Mouse (Mus musculus) MEL (cell line): ENCODE data around the gene Notch4. TPM values are rescaled to one million over a fixed set of nuclear protein-coding genes. Genes with fewer than 3 reads are reported as not detected.

ENCODE experiments used
- DNase-seq: peaks from one replicate; pipeline ENCODE4 v3.0.0; 2011; ENCODE audit warnings: low read depth, low spot score
- H3K27ac ChIP-seq: 2 replicates; pipeline ENCODE4 v1.5.1; 2012; ENCODE audit warnings: low read depth, mild to moderate bottlenecking, control low read depth, low read length, moderate library complexity; ENCODE audit not compliant: control insufficient read depth
- H3K27me3 ChIP-seq, 2 experiments: fragments of 150-350 bp in 1 of 2; sonication (generic) in 1 of 2; 2 replicates each; pipeline ENCODE4 v1.6.1; 2012; ENCODE audit warnings: low read length in 2 of 2, mild to moderate bottlenecking in 2 of 2, improper control_type of control experiment in 1 of 2, moderate library complexity in 1 of 2; ENCODE audit not compliant: insufficient read depth in 2 of 2, control insufficient read depth in 1 of 2
- H3K36me3 ChIP-seq, 2 experiments: 2 replicates each; pipeline ENCODE4 v1.6.1; 2012 to 2014; ENCODE audit warnings: low read length in 2 of 2, improper control_type of control experiment in 1 of 2, inconsistent platforms in 1 of 2, mild to moderate bottlenecking in 1 of 2; ENCODE audit not compliant: insufficient read depth in 2 of 2, control insufficient read depth in 1 of 2
- H3K4me1 ChIP-seq, 2 experiments: fragments of 150-350 bp in 1 of 2; sonication (generic) in 1 of 2; 2 replicates each; pipeline ENCODE4 v1.6.1; 2012; ENCODE audit warnings: low read length in 2 of 2, improper control_type of control experiment in 1 of 2, mild to moderate bottlenecking in 1 of 2; ENCODE audit not compliant: insufficient read depth in 2 of 2, control insufficient read depth in 1 of 2
- H3K4me3 ChIP-seq, 2 experiments: fragments of 150-350 bp in 1 of 2; sonication (generic) in 1 of 2; 2 replicates each; pipeline ENCODE4 v1.5.1; 2012; ENCODE audit warnings: low read depth in 2 of 2, low read length in 2 of 2, mild to moderate bottlenecking in 2 of 2, moderate library complexity in 2 of 2, control low read depth in 1 of 2, improper control_type of control experiment in 1 of 2; ENCODE audit not compliant: control insufficient read depth in 1 of 2, insufficient read depth in 1 of 2
- H3K79me2 ChIP-seq: 2 replicates; pipeline ENCODE4 v1.6.1; 2012; ENCODE audit warnings: mild to moderate bottlenecking, low read length, moderate library complexity; ENCODE audit not compliant: control insufficient read depth, poor library complexity, insufficient read depth
- H3K9ac ChIP-seq: 2 replicates; pipeline ENCODE4 v1.6.1; 2012; ENCODE audit warnings: low read depth, mild to moderate bottlenecking, control low read depth, low read length, moderate library complexity; ENCODE audit not compliant: control insufficient read depth, poor library complexity, severe bottlenecking
- H3K9me3 ChIP-seq: fragments of 150-350 bp; sonication (generic); replicated peaks from 2 replicates; pipeline ENCODE4 v1.6.1; 2012; ENCODE audit warnings: mild to moderate bottlenecking, low read length, improper control_type of control experiment, moderate library complexity; ENCODE audit not compliant: insufficient read depth
- BHLHE40 ChIP-seq: IDR thresholded peaks from 2 replicates; pipeline ENCODE4 v1.6.1; 2012; ENCODE audit warnings: low read depth, mild to moderate bottlenecking, inconsistent platforms, low read length, improper control_type of control experiment, borderline replicate concordance
- CHD1 ChIP-seq: IDR thresholded peaks from 2 replicates; pipeline ENCODE4 v1.6.1; 2012; ENCODE audit warnings: low read depth, mild to moderate bottlenecking, inconsistent platforms, low read length, improper control_type of control experiment
- CHD2 ChIP-seq: IDR thresholded peaks from 2 replicates; pipeline ENCODE4 v1.6.1; 2011; ENCODE audit warnings: low read length, improper control_type of control experiment
- CTCF ChIP-seq, 3 experiments: IDR thresholded peaks in 2 of 3; conservative IDR thresholded peaks in 1 of 3; 2 replicates each; pipeline ENCODE4 v1.5.1; 2011 to 2012; ENCODE audit warnings: low read length in 3 of 3, low read depth in 2 of 3, mild to moderate bottlenecking in 2 of 3, improper control_type of control experiment in 1 of 3, inconsistent platforms in 1 of 3, mixed read lengths in 1 of 3, moderate library complexity in 1 of 3; ENCODE audit not compliant: control insufficient read depth in 1 of 3, insufficient read depth in 1 of 3, poor library complexity in 1 of 3, severe bottlenecking in 1 of 3
- E2F4 ChIP-seq: IDR thresholded peaks from 2 replicates; pipeline ENCODE4 v1.6.1; 2011; ENCODE audit warnings: low read depth, low read length, improper control_type of control experiment, borderline replicate concordance
- ELF1 ChIP-seq: IDR thresholded peaks from 2 replicates; pipeline ENCODE4 v1.6.1; 2014; ENCODE audit warnings: low read depth, mild to moderate bottlenecking, inconsistent platforms, low read length, improper control_type of control experiment, moderate library complexity
- EP300 ChIP-seq, 2 experiments: IDR thresholded peaks; 2 replicates each; pipeline ENCODE4 v1.6.1; 2011; ENCODE audit warnings: improper control_type of control experiment in 2 of 2, low read length in 2 of 2, low read depth in 1 of 2, mild to moderate bottlenecking in 1 of 2
- ETS1 ChIP-seq: IDR thresholded peaks from 2 replicates; pipeline ENCODE4 v1.6.1; 2012; ENCODE audit warnings: low read depth, mild to moderate bottlenecking, inconsistent platforms, low read length, improper control_type of control experiment, moderate library complexity
- GABPA ChIP-seq: IDR thresholded peaks from 2 replicates; pipeline ENCODE4 v1.6.1; 2012; ENCODE audit warnings: low read depth, mild to moderate bottlenecking, inconsistent platforms, low read length, improper control_type of control experiment, moderate library complexity
- GATA1 ChIP-seq: IDR thresholded peaks from 2 replicates; pipeline ENCODE4 v1.6.1; 2011; ENCODE audit warnings: low read depth, low read length, improper control_type of control experiment
- HCFC1 ChIP-seq: IDR thresholded peaks from 2 replicates; pipeline ENCODE4 v1.6.1; 2012; ENCODE audit warnings: low read depth, mild to moderate bottlenecking, inconsistent platforms, low read length, improper control_type of control experiment, moderate library complexity
- JUND ChIP-seq: IDR thresholded peaks from 2 replicates; pipeline ENCODE4 v1.6.1; 2011; ENCODE audit warnings: low read depth, mild to moderate bottlenecking, improper control_type of control experiment, low read length
- KAT2A ChIP-seq: conservative IDR thresholded peaks from 2 replicates; pipeline ENCODE4 v1.6.1; 2012; ENCODE audit warnings: low read depth, low read length, improper control_type of control experiment, inconsistent platforms
- MAFK ChIP-seq: IDR thresholded peaks from 2 replicates; pipeline ENCODE4 v1.6.1; 2011; ENCODE audit warnings: low read depth, mild to moderate bottlenecking, low read length, improper control_type of control experiment, borderline replicate concordance
- MAX ChIP-seq: IDR thresholded peaks from 2 replicates; pipeline ENCODE4 v1.6.1; 2011; ENCODE audit warnings: low read length, improper control_type of control experiment
- MAZ ChIP-seq: IDR thresholded peaks from 2 replicates; pipeline ENCODE4 v1.6.1; 2012; ENCODE audit warnings: low read depth, mild to moderate bottlenecking, inconsistent platforms, low read length, improper control_type of control experiment
- MEF2A ChIP-seq: IDR thresholded peaks from 2 replicates; pipeline ENCODE4 v1.6.1; 2014; ENCODE audit warnings: low read depth, mild to moderate bottlenecking, inconsistent platforms, low read length, improper control_type of control experiment; ENCODE audit not compliant: poor library complexity, insufficient replicate concordance, severe bottlenecking; ENCODE audit errors: extremely low read depth
- MXI1 ChIP-seq: IDR thresholded peaks from 2 replicates; pipeline ENCODE4 v1.6.1; 2011; ENCODE audit warnings: mild to moderate bottlenecking, low read depth, low read length, improper control_type of control experiment
- MYB ChIP-seq: IDR thresholded peaks from 2 replicates; pipeline ENCODE4 v1.6.1; 2011; ENCODE audit warnings: mild to moderate bottlenecking, low read depth, low read length, improper control_type of control experiment
- MYC ChIP-seq: IDR thresholded peaks from 2 replicates; pipeline ENCODE4 v1.6.1; 2011; ENCODE audit warnings: low read depth, mild to moderate bottlenecking, low read length, improper control_type of control experiment, moderate library complexity
- NELFE ChIP-seq: IDR thresholded peaks from 2 replicates; pipeline ENCODE4 v1.6.1; 2011; ENCODE audit warnings: low read depth, low read length, improper control_type of control experiment
- NRF1 ChIP-seq: IDR thresholded peaks from 2 replicates; pipeline ENCODE4 v1.6.1; 2014; ENCODE audit warnings: low read depth, mild to moderate bottlenecking, inconsistent platforms, low read length, improper control_type of control experiment, moderate library complexity; ENCODE audit not compliant: poor library complexity, insufficient read depth, severe bottlenecking
- POLR2A ChIP-seq, 2 experiments: IDR thresholded peaks; 2 replicates each; pipeline ENCODE4 v1.6.1; 2011 to 2012; ENCODE audit warnings: low read length in 2 of 2, mild to moderate bottlenecking in 2 of 2, control low read depth in 1 of 2, improper control_type of control experiment in 1 of 2, low read depth in 1 of 2, moderate library complexity in 1 of 2; ENCODE audit not compliant: control insufficient read depth in 1 of 2, insufficient read depth in 1 of 2, poor library complexity in 1 of 2
- POLR2AphosphoS2 ChIP-seq: IDR thresholded peaks from 2 replicates; pipeline ENCODE4 v1.6.1; 2011; ENCODE audit warnings: low read length, improper control_type of control experiment
- POLR2AphosphoS5 ChIP-seq: IDR thresholded peaks from 2 replicates; pipeline ENCODE4 v1.6.1; 2012; ENCODE audit warnings: low read depth, borderline replicate concordance, mild to moderate bottlenecking, inconsistent platforms, low read length, moderate library complexity, mixed read lengths
- RCOR1 ChIP-seq: IDR thresholded peaks from 2 replicates; pipeline ENCODE4 v1.6.1; 2012; ENCODE audit warnings: low read depth, mild to moderate bottlenecking, inconsistent platforms, low read length, improper control_type of control experiment
- SIN3A ChIP-seq: IDR thresholded peaks from 2 replicates; pipeline ENCODE4 v1.6.1; 2012; ENCODE audit warnings: low read length, improper control_type of control experiment, inconsistent platforms
- SMC3 ChIP-seq: IDR thresholded peaks from 2 replicates; pipeline ENCODE4 v1.6.1; 2011; ENCODE audit warnings: low read depth, low read length, improper control_type of control experiment
- TAL1 ChIP-seq: IDR thresholded peaks from 2 replicates; pipeline ENCODE4 v1.6.1; 2012; ENCODE audit warnings: mild to moderate bottlenecking, inconsistent platforms, low read length, moderate library complexity, mixed read lengths
- TBP ChIP-seq: IDR thresholded peaks from 2 replicates; pipeline ENCODE4 v1.8.0; 2011; ENCODE audit warnings: low read depth, low read length, improper control_type of control experiment
- TCF12 ChIP-seq: IDR thresholded peaks from 2 replicates; pipeline ENCODE4 v1.6.1; 2014; ENCODE audit warnings: low read depth, mild to moderate bottlenecking, inconsistent platforms, low read length, improper control_type of control experiment, moderate library complexity
- UBTF ChIP-seq: IDR thresholded peaks from 2 replicates; pipeline ENCODE4 v1.6.1; 2012; ENCODE audit warnings: low read depth, mild to moderate bottlenecking, inconsistent platforms, low read length, improper control_type of control experiment, moderate library complexity, borderline replicate concordance; ENCODE audit not compliant: insufficient read depth
- USF1 ChIP-seq: IDR thresholded peaks from 2 replicates; pipeline ENCODE4 v1.6.1; 2014; ENCODE audit warnings: low read depth, mild to moderate bottlenecking, inconsistent platforms, low read length, improper control_type of control experiment, moderate library complexity
- ZC3H11A ChIP-seq: IDR thresholded peaks from 2 replicates; pipeline ENCODE4 v1.6.1; 2012; ENCODE audit warnings: low read depth, mild to moderate bottlenecking, inconsistent platforms, low read length, improper control_type of control experiment
- ZKSCAN1 ChIP-seq: IDR thresholded peaks from 2 replicates; pipeline ENCODE4 v1.6.1; 2012; ENCODE audit warnings: low read depth, mild to moderate bottlenecking, inconsistent platforms, low read length, improper control_type of control experiment, moderate library complexity
- ZMIZ1 ChIP-seq: IDR thresholded peaks from 2 replicates; pipeline ENCODE4 v1.6.1; 2012; ENCODE audit warnings: low read depth, mild to moderate bottlenecking, inconsistent platforms, low read length, improper control_type of control experiment, moderate library complexity
- ZNF384 ChIP-seq: IDR thresholded peaks from 2 replicates; pipeline ENCODE4 v1.6.1; 2012; ENCODE audit warnings: low read depth, mild to moderate bottlenecking, inconsistent platforms, low read length, improper control_type of control experiment
- polyA plus RNA-seq, 2 experiments: library from polyadenylated mRNA; stranded (reverse) in 1 of 2; unstranded in 1 of 2; fragments of >175 nt in 1 of 2; fragments of >200 nt in 1 of 2; gene quantifications; 2 replicates each; pipeline versions ENCODE4 v1.2.1 to v1.2.4; 2012; ENCODE audit warnings: low replicate concordance in 2 of 2, low read depth in 1 of 2; ENCODE audit not compliant: insufficient read length in 2 of 2, insufficient read depth in 1 of 2, missing spikeins in 1 of 2
- total RNA-seq: library from RNA; depleted of rRNA; stranded (reverse); fragments of 300-350 nt; gene quantifications from 2 replicates; pipeline ENCODE4 v1.2.3, GENCODE M21; 2012

Gene Notch4
- total and polyA plus RNA-seq, 3 experiments: 0.15 to 21.9 (median 0.33) TPM

DNA sequence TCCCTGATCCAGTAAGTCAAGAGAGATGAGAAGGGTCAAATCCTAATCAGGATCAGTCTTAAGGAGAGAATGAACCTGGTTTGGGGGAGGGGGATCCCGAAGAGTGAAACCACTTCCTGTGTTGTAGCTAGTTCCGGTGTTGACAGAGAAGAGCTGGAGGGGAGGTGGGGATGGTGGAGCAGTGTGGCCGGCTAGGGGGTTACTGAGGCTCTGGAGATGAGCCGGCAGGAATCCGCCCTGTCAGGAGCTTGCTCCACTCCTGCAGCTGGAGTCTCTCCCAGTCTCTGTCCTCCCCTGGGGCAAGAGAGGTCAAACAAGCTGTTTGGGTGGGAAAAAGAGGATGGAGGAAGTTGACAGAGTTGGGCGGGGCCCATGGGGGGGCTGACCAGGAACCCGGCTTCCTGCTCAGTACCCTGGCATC, 25.6 kb downstream of the Notch4 start, which contains the start of gene Gpsm3:
Gene Gpsm3 (plus strand): TSS at position 126 of the 421 bp plus-strand sequence.
- Histone ChIP-seq H3K4me3 (peak within 1 kb of the TSS; percentile 31 to 78), H3K9ac (peak within 1 kb of the TSS; percentile 89), H3K27me3 (no peaks in the 10 kb centered on the region), H3K36me3 (peaks cover 0 to 27% of the 10 kb centered on the region in 2 experiments; a peak in 2 of 4 replicates), H3K9me3 (no peaks in the 10 kb centered on the region), H3K4me1 (peaks cover 11 to 40% of the 10 kb centered on the region in 2 experiments), H3K79me2 (peaks cover 16% of the 10 kb centered on the region), H3K27ac (peak within 1 kb of the TSS; percentile 41)
- DNase-seq: peak; percentile 71
- no peak for TF ChIP-seq CHD1
- TF ChIP-seq MYC: no peak
- TF ChIP-seq KAT2A: no peak
- peak; percentile 57 for TF ChIP-seq SIN3A
- TF ChIP-seq NELFE: peak; percentile 31; the same call in 1 of the 2 replicates
- TF ChIP-seq CHD2: no peak; the same call in 1 of the 2 replicates
- no peak for TF ChIP-seq ZKSCAN1
- TF ChIP-seq NRF1: no peak
- no peak for TF ChIP-seq RCOR1
- peak; percentile 24; the same call in 1 of the 2 replicates for TF ChIP-seq ETS1
- no peak for TF ChIP-seq BHLHE40
- no peak for TF ChIP-seq MYB
- peak; percentile 15 to 51; a peak in 1 of 4 replicates for TF ChIP-seq POLR2A (IDR thresholded peaks at IDR 0.05; ENCODE audit: control insufficient read depth in 1 of 2, insufficient read depth in 1 of 2, low read depth in 1 of 2, low read length in 2 of 2, poor library complexity in 1 of 2)
- TF ChIP-seq EP300 (IDR thresholded peaks at IDR 0.05; ENCODE audit: low read depth in 1 of 2, low read length in 2 of 2): no peak
- TF ChIP-seq GABPA: no peak
- TF ChIP-seq CTCF (IDR thresholded peaks at IDR 0.05 in 2 of 3, conservative IDR thresholded peaks at IDR 0.05 in 1 of 3; ENCODE audit: control insufficient read depth in 1 of 3, insufficient read depth in 1 of 3, low read depth in 2 of 3, low read length in 3 of 3, poor library complexity in 1 of 3, severe bottlenecking in 1 of 3): no peak
- TF ChIP-seq E2F4: no peak
- TF ChIP-seq HCFC1: peak; percentile 69
- TF ChIP-seq SMC3: no peak
- TF ChIP-seq ELF1: peak; percentile 47
- no peak for TF ChIP-seq JUND
- TF ChIP-seq UBTF: no peak
- no peak for TF ChIP-seq MAFK
- TF ChIP-seq ZNF384: no peak
- TF ChIP-seq ZC3H11A: no peak
- TF ChIP-seq TBP: peak; percentile 53; the same call in 1 of the 2 replicates
- 0 out of 2 replicates have a peak, but pooled peaks have one; percentile 29 for TF ChIP-seq ZMIZ1
- no peak for TF ChIP-seq TAL1
- no peak for TF ChIP-seq MXI1
- TF ChIP-seq POLR2AphosphoS2: no peak
- 0 out of 2 replicates have a peak, but pooled peaks have one; percentile 11 for TF ChIP-seq MAX
- TF ChIP-seq USF1: no peak
- no peak for TF ChIP-seq MEF2A
- no peak for TF ChIP-seq POLR2AphosphoS5
- peak; percentile 86 for TF ChIP-seq MAZ
- TF ChIP-seq GATA1: no peak
- no peak for TF ChIP-seq TCF12
